Mouse (Mus musculus) embryonic facial prominence, embryonic 14.5 days (tissue): ENCODE measurements around the gene Serf1. TPM values are rescaled to one million over a fixed set of nuclear protein-coding genes. Genes with fewer than 3 reads are reported as not detected.

Experiments used
- polyA plus RNA-seq: library from polyadenylated mRNA; unstranded; fragments of >200 nt; fragmentation: Nextera tagmentation; extraction: Ambion mirVana; gene quantifications from 2 replicates; pipeline ENCODE4 v1.2.1, GENCODE M21; 2014

Serf1 gene
- polyA plus RNA-seq, 1 experiment from 2014 or later = 161 TPM

Other genes starting within 250 kb of the Serf1 start
- 3.1 and 3.2 TPM in 2 replicates for gene Cartpt, start 206.9 kb upstream of the Serf1 start, polyA plus RNA-seq
- 37.5 and 44.2 TPM in 2 replicates for gene Mccc2, start 92.4 kb upstream of the Serf1 start, polyA plus RNA-seq
- gene Bdp1, start 3.9 kb upstream of the Serf1 start, polyA plus RNA-seq = 22.6 and 23.2 TPM in 2 replicates
- gene Smn1, start 16.8 kb downstream of the Serf1 start, polyA plus RNA-seq = 43.0 and 50.9 TPM in 2 replicates
- 0.45 and 0.54 TPM in 2 replicates for gene Naip2, start 94.1 kb downstream of the Serf1 start, polyA plus RNA-seq
- 0.25 TPM in 2 replicates for gene Naip5, start 138.3 kb downstream of the Serf1 start, polyA plus RNA-seq
- gene Naip6, start 209.7 kb downstream of the Serf1 start, polyA plus RNA-seq = 0.10 and 0.17 TPM in 2 replicates